Mouse (Mus musculus) ZHBTc4 (cell line): Measurements from ENCODE around the gene Lmntd1.

Experiments used
- DNase-seq: peaks from one replicate; pipeline ENCODE4 v3.0.0-alpha.2; 2011; ENCODE audit warnings: low read depth, low spot score

Gene Lmntd1

DNA sequence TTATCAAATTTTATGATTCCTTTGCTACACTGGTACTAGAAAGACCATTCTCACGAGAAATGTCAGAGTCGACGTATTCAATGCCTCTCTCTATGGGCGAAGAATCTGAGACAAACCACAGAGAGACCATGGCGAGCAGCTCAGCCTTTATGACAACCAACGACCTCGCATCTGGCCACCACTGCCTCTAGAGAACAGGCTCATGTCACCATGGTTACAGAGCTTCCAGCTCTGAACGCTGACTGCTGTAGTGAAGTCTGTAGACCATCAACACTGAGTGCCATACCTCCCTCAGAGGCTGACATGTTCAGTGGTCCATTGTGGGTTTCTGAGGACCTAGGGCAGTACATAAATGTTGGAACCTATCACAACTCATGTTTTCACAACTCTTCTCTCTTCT is 180.2 kb downstream of the Lmntd1 start:
- no peak for DNase-seq

GRCm38 (mm10) chr6:145432711-145433708 is 181.1 kb downstream of the Lmntd1 start:
- no peak for DNase-seq

GRCm38 (mm10) chr6:145431747-145432146 is 182.4 kb downstream of the Lmntd1 start:
- no peak for DNase-seq

DNA sequence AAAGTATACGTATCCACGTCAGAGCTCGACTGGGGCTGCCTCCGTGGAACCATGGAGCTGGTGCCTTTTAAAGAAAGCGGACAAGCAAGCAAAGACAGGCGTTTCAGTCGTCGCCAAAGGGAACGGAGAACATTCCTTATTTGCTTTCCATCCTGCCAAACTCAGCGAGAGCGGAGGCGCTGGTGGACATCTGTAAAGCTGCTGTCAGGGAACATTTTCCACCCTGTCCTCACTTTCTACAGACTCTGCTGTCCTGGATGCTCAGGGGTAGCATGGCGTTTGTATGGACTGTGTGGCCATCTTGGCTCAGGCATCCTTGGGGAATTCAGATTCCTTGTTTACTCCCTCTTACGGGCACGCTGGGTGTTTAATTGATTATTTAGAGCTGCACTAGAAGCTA is 186.7 kb downstream of the Lmntd1 start:
- DNase-seq = no peak

DNA sequence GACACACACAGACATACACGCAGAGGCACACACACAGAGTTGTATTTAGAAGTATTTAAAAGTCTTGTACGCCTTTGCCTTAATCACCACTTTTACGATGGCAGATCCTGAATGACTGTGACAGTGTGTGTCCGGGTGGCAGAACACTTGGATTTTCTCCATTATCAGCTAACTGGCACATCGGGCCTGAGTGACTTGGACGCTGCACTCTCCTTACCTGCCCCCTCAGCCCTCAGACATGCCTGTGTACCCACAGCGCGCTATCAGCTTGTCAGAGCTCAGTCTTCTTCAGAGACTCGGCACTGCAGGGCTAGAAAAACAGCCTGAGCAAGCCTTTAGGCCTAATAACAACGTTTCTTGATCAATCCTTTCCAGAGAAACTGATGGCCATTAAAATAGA is 187.6 kb downstream of the Lmntd1 start:
- DNase-seq = no peak

DNA sequence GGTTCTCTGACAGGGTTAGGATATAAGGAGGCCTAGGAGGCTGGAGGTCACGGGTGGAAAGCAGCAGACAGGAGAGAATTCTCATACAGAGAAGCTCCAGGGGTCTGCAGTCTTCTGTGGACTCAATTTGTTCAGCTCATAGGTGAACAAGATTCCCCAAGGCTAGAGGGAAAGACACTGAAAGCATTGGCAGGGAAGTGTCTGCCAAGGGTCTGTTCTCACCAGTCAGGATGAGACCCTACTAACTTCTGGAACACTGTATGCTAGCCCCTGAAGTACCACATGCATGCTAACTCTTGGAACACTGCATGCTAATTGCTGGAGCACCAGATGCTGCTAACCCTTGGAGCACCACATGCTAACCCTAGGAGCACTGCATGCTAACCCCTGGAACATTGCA is 190.0 kb downstream of the Lmntd1 start:
- DNase-seq = no peak

GRCm38 (mm10) chr6:145423484-145423883 is 190.6 kb downstream of the Lmntd1 start:
- DNase-seq = no peak

GRCm38 (mm10) chr6:145421666-145422065 is 192.5 kb downstream of the Lmntd1 start:
- peak; percentile 36 for DNase-seq

DNA sequence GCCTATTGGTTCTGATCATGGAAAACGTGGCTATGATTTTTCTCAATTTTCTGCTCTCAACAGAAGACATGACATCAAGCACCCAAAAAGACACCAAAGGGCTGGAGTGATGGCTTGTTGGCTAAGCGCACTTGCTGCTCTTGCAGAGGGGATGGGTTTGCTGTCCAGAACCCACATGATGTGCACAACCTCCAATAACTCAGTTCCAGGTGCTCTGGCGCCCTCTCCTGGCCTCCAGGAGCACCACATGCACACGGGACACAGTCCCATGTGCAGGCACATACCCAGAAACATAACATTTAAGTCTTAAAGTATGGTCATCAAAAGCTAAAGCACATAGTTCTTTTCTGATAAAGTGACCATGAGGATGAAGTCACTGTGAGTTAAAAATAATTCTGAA is 193.7 kb downstream of the Lmntd1 start:
- no peak for DNase-seq

DNA sequence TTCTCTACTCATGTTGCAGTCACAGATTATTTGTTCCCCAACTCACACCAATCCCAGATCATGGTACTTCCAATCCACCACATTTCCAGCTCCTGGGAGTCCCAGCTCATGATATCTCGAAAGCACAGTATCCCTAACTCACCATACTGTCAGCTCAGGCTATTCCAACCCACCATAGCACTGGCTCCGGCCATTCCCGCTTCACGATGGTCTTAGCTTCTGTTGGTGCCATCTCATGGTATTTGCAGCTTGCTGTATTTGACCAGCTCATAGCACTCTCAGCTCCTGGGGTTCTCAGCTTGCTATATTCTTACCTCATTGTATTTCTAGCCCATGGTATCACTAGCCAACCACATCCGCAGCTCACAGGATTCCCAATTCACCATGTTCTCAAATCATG is 195.3 kb downstream of the Lmntd1 start:
- no peak for DNase-seq

GRCm38 (mm10) chr6:145417720-145418440 is 196.2 kb downstream of the Lmntd1 start:
- no peak for DNase-seq

DNA sequence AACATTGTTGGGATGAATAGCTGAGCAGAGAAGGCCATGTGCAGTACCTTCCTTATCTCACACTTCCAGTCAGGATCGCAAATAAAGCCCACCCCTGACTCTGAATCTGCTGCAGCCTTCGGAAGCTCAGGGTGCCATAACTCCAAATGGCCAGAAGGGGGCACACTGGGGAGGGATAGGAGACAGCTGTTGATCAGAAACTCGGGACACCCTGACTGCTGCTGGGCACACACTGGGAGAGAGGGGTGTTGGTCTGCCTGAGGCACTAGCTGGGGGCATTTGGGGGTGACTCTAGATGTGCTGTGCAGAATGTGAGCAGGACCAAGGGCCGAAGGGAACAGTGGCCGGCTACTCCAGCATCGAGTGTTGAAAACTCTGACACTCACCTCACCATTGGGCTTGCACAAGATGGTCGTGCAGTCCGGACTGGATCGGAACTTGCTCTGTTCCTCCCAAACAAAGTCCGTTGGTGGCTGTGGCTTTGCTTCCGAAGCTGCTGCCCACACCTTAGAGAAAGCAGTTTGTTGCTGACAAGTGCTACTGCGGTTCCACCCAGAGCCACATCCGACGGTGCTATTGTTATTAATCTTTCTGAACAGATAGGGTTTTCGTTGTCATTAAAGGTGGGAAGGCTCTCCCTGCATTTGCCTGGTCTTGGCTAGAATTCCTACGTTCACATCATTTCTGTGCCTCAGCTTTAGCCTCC is 197.0 kb downstream of the Lmntd1 start:
- DNase-seq = peak; percentile 87

DNA sequence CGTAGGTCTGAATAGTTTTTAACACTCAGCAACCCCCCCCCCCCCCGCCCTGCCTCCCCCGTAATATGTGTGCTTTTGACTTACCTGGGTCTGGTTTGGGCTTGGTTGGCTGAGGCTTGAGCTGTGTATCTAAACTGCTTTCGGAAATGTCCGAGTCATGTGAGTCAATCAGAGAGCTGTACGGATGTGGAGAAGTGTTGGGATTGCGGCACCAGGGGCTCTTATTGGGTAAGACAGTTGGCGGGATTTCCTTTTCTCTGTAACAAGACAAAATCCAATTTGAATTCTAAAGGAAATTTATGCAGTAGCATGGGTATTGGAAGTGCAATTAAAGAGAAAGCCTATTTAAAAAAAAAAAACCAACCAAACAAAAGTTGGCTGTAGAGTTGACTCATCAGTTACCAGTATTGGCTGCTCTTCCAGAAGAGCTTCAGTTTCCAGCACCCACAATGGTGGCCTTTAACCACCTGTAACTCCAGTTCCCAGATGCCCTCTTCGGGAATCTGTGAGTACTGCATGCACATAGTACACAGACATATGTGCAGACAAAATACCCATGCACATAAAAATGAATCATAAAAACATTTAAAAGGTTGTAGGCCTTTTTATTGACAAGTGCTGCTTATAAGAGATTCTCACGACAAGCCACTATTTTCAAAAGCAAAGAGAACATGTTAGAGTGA is 209.6 kb downstream of the Lmntd1 start:
- peak; percentile 60 for DNase-seq

- no peak for DNase-seq
Measured at GRCm38 (mm10) chr6:145401140-145401539, 213.0 kb downstream of the Lmntd1 start.

- DNase-seq = no peak
Measured at GRCm38 (mm10) chr6:145397881-145398280, 216.2 kb downstream of the Lmntd1 start.

DNA sequence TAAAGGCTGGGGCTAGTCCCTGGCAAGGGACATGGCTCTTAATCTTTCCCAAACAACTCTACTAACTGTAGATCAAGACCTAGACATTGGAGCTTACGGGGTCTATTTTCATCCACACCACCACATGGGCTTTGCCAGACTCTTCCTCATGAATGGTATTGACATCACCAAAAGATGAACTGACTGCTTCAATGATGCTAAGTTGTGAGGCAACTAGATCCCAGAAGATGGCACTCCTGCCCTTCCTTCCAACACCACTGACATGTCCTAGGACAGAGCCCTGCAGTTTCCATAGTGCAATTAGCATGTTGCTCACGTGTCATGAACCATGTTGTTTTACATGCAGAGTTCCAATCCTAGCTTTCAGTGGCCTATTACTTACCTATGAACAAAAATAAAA is 217.6 kb downstream of the Lmntd1 start:
- DNase-seq = no peak

- DNase-seq = no peak
Measured at GRCm38 (mm10) chr6:145390421-145390820, 223.7 kb downstream of the Lmntd1 start.

- DNase-seq = no peak
Measured at GRCm38 (mm10) chr6:145389904-145390303, 224.2 kb downstream of the Lmntd1 start.

GRCm38 (mm10) chr6:145387378-145387777 is 226.7 kb downstream of the Lmntd1 start:
- DNase-seq = no peak

GRCm38 (mm10) chr6:145382586-145383380 is 231.3 kb downstream of the Lmntd1 start:
- DNase-seq = no peak

GRCm38 (mm10) chr6:145380961-145381360 is 233.2 kb downstream of the Lmntd1 start:
- DNase-seq = no peak
